Mouse (Mus musculus): ENCODE data around the gene Hoxa5. TPM values are rescaled to one million over a fixed set of nuclear protein-coding genes. Genes with fewer than 3 reads are reported as not detected.
A peak's percentile ranks its signal among the peaks of the same experiment; 100 is the strongest.

Hoxa5 gene
- polyA plus RNA-seq, 1 experiment from 2014 or later, result 20.9 TPM

- Histone ChIP-seq H3K4me1 (ENCODE audit: control insufficient read depth, insufficient read depth, low read length) (peaks cover 27% of the 10 kb centered on the region), H3K27me3 (ENCODE audit: control insufficient read depth, insufficient read depth, low read length) (no peaks in the 10 kb centered on the region), H3K9ac (replicated peaks; ENCODE audit: low read depth, low read length) (peak overlapping the region; percentile 98), H3K4me3 (ENCODE audit: low read depth, low read length) (peak overlapping the region; percentile 88), H3K27ac (ENCODE audit: low read depth, low read length) (peak overlapping the region; percentile 99), H3K36me3 (ENCODE audit: control insufficient read depth, insufficient read depth, low read length) (no peaks in the 10 kb centered on the region), H3K9me3 (ENCODE audit: control insufficient read depth, low read length) (no peaks in the 10 kb centered on the region), H3K4me2 (ENCODE audit: low read depth, low read length) (peak overlapping the region; percentile 99)
- 1% methylated on average over 22 of the region's 22 CpGs for WGBS
- peak; percentile 20; the same call in 1 of the 2 replicates for ATAC-seq (ENCODE audit: low read depth)
Observed at GRCm38 (mm10) chr6:52212556-52213118, 8.2 kb upstream of the Hoxa5 start.

DNA sequence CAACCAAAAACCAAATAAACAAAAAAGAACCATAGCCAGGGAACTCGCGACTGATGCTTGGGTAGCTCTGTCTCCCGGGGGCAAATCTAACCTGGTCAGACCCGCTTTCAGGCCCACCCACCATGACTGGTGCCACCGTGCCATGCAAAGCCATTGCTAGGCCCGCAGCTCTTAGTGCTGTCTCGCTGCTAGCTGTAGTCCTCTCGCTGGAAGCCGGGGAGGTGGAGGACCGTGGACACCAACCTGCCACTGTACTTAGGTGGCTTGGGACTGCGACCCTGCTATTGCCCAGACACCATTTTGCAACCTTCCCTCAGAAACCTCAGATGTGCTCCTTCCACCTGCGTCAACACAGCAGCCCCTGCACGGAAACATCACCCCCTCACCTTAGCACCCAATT is 7.6 kb upstream of the Hoxa5 start:
- ATAC-seq (ENCODE audit: low read depth), result no peak
- Histone ChIP-seq H3K4me3 (ENCODE audit: low read depth, low read length) (peak overlapping the region; percentile 88), H3K27ac (ENCODE audit: low read depth, low read length) (peak overlapping the region; percentile 99), H3K36me3 (ENCODE audit: control insufficient read depth, insufficient read depth, low read length) (no peaks in the 10 kb centered on the region; the same call in 1 of the 2 replicates), H3K9me3 (ENCODE audit: control insufficient read depth, low read length) (no peaks in the 10 kb centered on the region), H3K4me1 (ENCODE audit: control insufficient read depth, insufficient read depth, low read length) (peaks cover 34% of the 10 kb centered on the region), H3K9ac (replicated peaks; ENCODE audit: low read depth, low read length) (peak overlapping the region; percentile 98), H3K4me2 (ENCODE audit: low read depth, low read length) (peak overlapping the region; percentile 99), H3K27me3 (ENCODE audit: control insufficient read depth, insufficient read depth, low read length) (no peaks in the 10 kb centered on the region)
- WGBS, result 2% methylated on average over 13 of the region's 13 CpGs

DNA sequence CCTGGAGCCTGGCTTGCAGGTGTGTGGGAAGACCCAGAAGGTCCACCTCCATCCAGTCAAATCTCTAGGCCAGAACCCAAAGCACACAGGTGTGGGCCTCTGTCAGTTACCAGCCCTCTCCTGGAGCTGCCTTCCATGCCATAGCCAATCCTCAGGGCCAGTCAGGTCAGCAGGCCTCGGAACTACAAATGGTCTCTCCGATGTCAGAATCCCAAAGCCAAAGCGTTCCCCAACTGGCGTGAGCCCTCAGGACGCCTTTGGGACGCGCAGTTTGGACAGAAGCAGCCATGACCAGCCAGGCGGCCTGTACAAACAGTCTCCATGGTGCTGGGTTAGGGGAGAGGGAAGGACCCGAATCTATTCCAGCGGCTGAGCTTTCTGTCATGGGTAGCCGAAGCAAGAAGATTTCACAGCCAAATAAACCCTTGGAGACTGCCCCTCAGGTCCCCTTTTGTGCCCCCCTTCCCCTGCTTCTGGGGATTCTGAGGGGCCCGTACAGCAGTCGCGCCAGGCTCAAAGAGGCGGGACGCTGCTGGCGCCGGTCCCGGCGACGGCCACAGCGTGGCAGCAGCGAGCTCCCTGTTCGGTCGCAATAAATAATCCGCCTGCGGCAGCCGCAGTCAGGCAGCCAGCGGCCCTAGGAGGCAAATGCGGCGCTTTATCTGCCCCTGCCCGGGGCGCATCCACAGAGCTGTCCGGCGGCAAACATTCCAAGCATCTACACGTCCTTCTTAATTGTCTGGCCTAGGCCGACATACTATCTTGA is 7.0 kb upstream of the Hoxa5 start:
- Histone ChIP-seq H3K9ac (replicated peaks; ENCODE audit: low read depth, low read length) (peak overlapping the region; percentile 98), H3K4me1 (ENCODE audit: control insufficient read depth, insufficient read depth, low read length) (peaks cover 40% of the 10 kb centered on the region), H3K4me2 (ENCODE audit: low read depth, low read length) (peak overlapping the region; percentile 99), H3K36me3 (ENCODE audit: control insufficient read depth, insufficient read depth, low read length) (peaks cover 4% of the 10 kb centered on the region; the same call in 1 of the 2 replicates), H3K27ac (ENCODE audit: low read depth, low read length) (peak overlapping the region; percentile 99), H3K9me3 (ENCODE audit: control insufficient read depth, low read length) (no peaks in the 10 kb centered on the region), H3K27me3 (ENCODE audit: control insufficient read depth, insufficient read depth, low read length) (no peaks in the 10 kb centered on the region), H3K4me3 (ENCODE audit: low read depth, low read length) (peak overlapping the region; percentile 88)
- peak; percentile 33 for ATAC-seq (ENCODE audit: low read depth)
- under 1% methylated on average over 37 of the region's 37 CpGs for WGBS

DNA sequence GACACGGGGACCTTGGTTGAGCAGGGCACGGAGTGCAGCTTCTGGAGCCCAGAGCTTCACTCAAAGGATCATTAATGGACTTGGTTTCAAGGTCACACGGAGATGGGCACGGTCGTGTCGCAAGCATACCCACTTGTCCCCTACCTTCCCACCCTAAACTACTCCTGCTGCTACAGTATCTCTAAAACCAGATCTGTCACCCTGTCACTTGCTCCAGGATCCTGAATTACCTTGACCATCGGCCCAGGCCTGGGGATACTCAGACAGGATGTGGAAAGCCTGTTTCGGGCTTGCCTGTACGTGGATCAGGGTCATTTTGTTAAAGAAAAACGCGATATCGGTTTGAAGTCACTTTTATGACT is 5.3 kb upstream of the Hoxa5 start:
- 4% methylated on average over 12 of the region's 12 CpGs for WGBS
- H3K36me3 ChIP-seq (ENCODE audit: control insufficient read depth, insufficient read depth, low read length), result peaks cover 19% of the 10 kb centered on the region; the same call in 1 of the 2 replicates
- no peak for ATAC-seq (ENCODE audit: low read depth)
- peak overlapping the region; percentile 92 for H3K27ac ChIP-seq (ENCODE audit: low read depth, low read length)
- peaks cover 49% of the 10 kb centered on the region for H3K4me1 ChIP-seq (ENCODE audit: control insufficient read depth, insufficient read depth, low read length)
- H3K9me3 ChIP-seq (ENCODE audit: control insufficient read depth, low read length), result no peaks in the 10 kb centered on the region
- no peaks in the 10 kb centered on the region for H3K27me3 ChIP-seq (ENCODE audit: control insufficient read depth, insufficient read depth, low read length)
- peak overlapping the region; percentile 98 for H3K9ac ChIP-seq (replicated peaks; ENCODE audit: low read depth, low read length)
- H3K4me2 ChIP-seq (ENCODE audit: low read depth, low read length), result peak overlapping the region; percentile 99
- H3K4me3 ChIP-seq (ENCODE audit: low read depth, low read length), result peak overlapping the region; percentile 88

DNA sequence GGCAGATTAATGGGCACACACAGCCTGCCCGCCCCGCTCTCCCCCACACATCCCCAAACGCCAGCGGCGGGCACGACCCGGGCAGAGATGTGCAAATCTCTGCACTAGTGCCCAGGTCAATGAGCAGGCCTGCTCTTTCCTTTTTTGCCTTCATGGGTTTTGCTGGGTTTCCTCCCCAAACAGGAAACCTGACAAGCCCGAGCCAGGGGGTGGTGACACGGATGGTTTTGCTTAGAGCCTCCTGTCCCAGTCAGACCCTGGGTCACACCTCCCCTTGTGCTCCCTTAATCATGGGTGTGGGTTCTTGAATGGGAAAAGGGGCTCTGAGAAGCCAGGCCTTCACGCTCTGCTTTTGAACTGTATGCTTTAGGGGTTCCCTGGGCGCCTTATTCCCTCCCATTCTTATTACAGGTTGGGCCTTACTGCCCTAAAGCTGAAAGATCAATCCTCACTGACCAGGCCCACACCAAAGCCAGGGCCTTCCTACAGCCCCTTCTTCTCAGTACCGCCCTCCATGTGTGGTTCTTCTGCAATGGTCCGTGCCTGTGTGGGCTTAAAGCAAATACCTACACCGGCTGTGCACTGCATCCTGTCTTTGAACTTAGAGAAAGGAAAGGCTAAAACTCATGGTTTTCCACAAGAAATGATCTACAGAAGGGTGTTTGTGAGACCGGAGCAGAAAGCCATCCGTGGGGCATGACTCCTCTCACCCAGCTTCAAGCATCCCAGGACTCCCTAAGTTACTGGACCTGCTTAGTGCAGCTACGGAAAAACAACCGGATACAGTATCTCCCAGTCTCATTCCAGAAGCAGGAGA is 4.7 kb upstream of the Hoxa5 start:
- Histone ChIP-seq H3K4me2 (ENCODE audit: low read depth, low read length) (peak overlapping the region; percentile 99), H3K9ac (replicated peaks; ENCODE audit: low read depth, low read length) (peak overlapping the region; percentile 98), H3K4me3 (ENCODE audit: low read depth, low read length) (peak overlapping the region; percentile 88), H3K36me3 (ENCODE audit: control insufficient read depth, insufficient read depth, low read length) (peaks cover 19% of the 10 kb centered on the region; the same call in 1 of the 2 replicates), H3K9me3 (ENCODE audit: control insufficient read depth, low read length) (no peaks in the 10 kb centered on the region), H3K4me1 (ENCODE audit: control insufficient read depth, insufficient read depth, low read length) (peaks cover 49% of the 10 kb centered on the region), H3K27me3 (ENCODE audit: control insufficient read depth, insufficient read depth, low read length) (no peaks in the 10 kb centered on the region), H3K27ac (ENCODE audit: low read depth, low read length) (peak overlapping the region; percentile 92)
- 2% methylated on average over 18 of the region's 18 CpGs for WGBS
- no peak for ATAC-seq (ENCODE audit: low read depth)

GRCm38 (mm10) chr6:52208072-52208867 is 3.9 kb upstream of the Hoxa5 start, which contains the start of gene Hoxa6:
TSS of gene Hoxa6 (minus strand) at chr6:52208722.
- peaks cover 27% of the 10 kb centered on the region for H3K36me3 ChIP-seq (ENCODE audit: control insufficient read depth, insufficient read depth, low read length)
- peak within 1 kb of the TSS; percentile 92 for H3K27ac ChIP-seq (ENCODE audit: low read depth, low read length)
- peak; percentile 35 for ATAC-seq (ENCODE audit: low read depth)
- peak within 1 kb of the TSS; percentile 88 for H3K4me3 ChIP-seq (ENCODE audit: low read depth, low read length)
- WGBS, result under 1% methylated on average over 46 of the region's 47 CpGs
- no peaks in the 10 kb centered on the region for H3K9me3 ChIP-seq (ENCODE audit: control insufficient read depth, low read length)
- H3K4me1 ChIP-seq (ENCODE audit: control insufficient read depth, insufficient read depth, low read length), result peaks cover 57% of the 10 kb centered on the region
- no peaks in the 10 kb centered on the region for H3K27me3 ChIP-seq (ENCODE audit: control insufficient read depth, insufficient read depth, low read length)
- peak within 1 kb of the TSS; percentile 98 for H3K9ac ChIP-seq (replicated peaks; ENCODE audit: low read depth, low read length)
- peak within 1 kb of the TSS; percentile 99 for H3K4me2 ChIP-seq (ENCODE audit: low read depth, low read length)

DNA sequence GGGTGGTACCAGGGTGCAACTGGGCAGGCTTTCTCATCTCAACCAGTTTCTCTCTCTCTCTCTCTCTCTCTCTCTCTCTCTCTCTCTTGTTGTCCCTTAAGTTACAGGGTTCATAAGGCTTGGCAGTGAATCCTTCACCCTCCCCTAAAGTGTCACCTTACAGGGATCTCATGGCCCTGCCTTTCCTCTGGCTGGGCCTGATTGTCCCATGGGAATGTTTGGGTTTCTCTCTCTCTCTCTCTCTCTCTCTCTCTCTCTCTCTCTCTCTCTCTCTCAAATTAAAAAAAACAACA is 3.2 kb upstream of the Hoxa5 start:
- ATAC-seq (ENCODE audit: low read depth), result no peak
- Histone ChIP-seq H3K27ac (ENCODE audit: low read depth, low read length) (peak overlapping the region; percentile 92), H3K27me3 (ENCODE audit: control insufficient read depth, insufficient read depth, low read length) (no peaks in the 10 kb centered on the region), H3K4me1 (ENCODE audit: control insufficient read depth, insufficient read depth, low read length) (peaks cover 64% of the 10 kb centered on the region), H3K36me3 (ENCODE audit: control insufficient read depth, insufficient read depth, low read length) (peaks cover 33% of the 10 kb centered on the region), H3K4me2 (ENCODE audit: low read depth, low read length) (peak overlapping the region; percentile 99), H3K9me3 (ENCODE audit: control insufficient read depth, low read length) (no peaks in the 10 kb centered on the region), H3K4me3 (ENCODE audit: low read depth, low read length) (peak overlapping the region; percentile 88), H3K9ac (replicated peaks; ENCODE audit: low read depth, low read length) (peak overlapping the region; percentile 98)

- ATAC-seq (ENCODE audit: low read depth), result no peak
- Histone ChIP-seq H3K4me1 (ENCODE audit: control insufficient read depth, insufficient read depth, low read length) (peaks cover 68% of the 10 kb centered on the region), H3K4me2 (ENCODE audit: low read depth, low read length) (peak overlapping the region; percentile 99), H3K9ac (replicated peaks; ENCODE audit: low read depth, low read length) (peak overlapping the region; percentile 98), H3K36me3 (ENCODE audit: control insufficient read depth, insufficient read depth, low read length) (peaks cover 37% of the 10 kb centered on the region), H3K9me3 (ENCODE audit: control insufficient read depth, low read length) (no peaks in the 10 kb centered on the region), H3K27ac (ENCODE audit: low read depth, low read length) (peak overlapping the region; percentile 92), H3K4me3 (ENCODE audit: low read depth, low read length) (peak overlapping the region; percentile 88), H3K27me3 (ENCODE audit: control insufficient read depth, insufficient read depth, low read length) (no peaks in the 10 kb centered on the region)
- 8% methylated on average over 4 of the region's 4 CpGs for WGBS
Observed at GRCm38 (mm10) chr6:52206882-52207683, 2.7 kb upstream of the Hoxa5 start.
